Mouse (Mus musculus) erythroblast, embryonic 14.5 days (primary cell): ENCODE results near the gene Ccdc69.

ENCODE experiments used
- GATA1 ChIP-seq: IDR thresholded peaks from 2 replicates; pipeline ENCODE4 v1.6.1; 2012; ENCODE audit warnings: low read length, inconsistent platforms, mixed read lengths
- TAL1 ChIP-seq: IDR thresholded peaks from 3 replicates; pipeline ENCODE4 v1.6.1; 2012; ENCODE audit warnings: low read length, inconsistent platforms, mixed read lengths

DNA sequence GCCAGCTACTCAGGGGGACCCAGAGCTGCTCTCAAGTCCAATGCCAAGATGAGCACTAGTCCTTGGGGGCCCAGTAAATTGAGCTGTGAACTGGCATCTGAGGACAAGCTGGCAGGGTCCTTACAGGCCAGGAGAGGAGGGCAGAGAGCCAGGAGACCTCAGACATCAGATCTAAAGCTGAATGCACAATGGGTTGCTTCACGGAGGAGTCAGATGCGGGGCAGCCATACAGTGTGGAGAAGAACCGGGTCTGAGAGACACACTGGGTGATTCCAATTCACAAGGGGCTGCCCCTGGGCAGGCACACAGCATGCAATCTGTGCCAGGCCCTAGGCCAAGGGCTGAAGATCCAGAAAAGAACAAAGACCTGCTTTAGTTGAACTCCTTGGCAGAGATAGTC lies 62.7 kb downstream of the Ccdc69 start:
- TF ChIP-seq GATA1: no peak
- no peak for TF ChIP-seq TAL1
